Mouse (Mus musculus): ENCODE results near the gene Mfsd12. TPM values are rescaled to one million over a fixed set of nuclear protein-coding genes. Genes with fewer than 3 reads are reported as not detected.

Gene Mfsd12
- total and polyA plus RNA-seq, 3 experiments = 5.2 to 9.5 (median 7.4) TPM

GRCm38 (mm10) chr10:81323791-81324530 lies 33.3 kb upstream of the Mfsd12 start:
- peaks cover 9 to 32% of the 10 kb centered on the region in 2 experiments; a peak in 3 of 4 replicates for H3K4me1 ChIP-seq (ENCODE audit: control insufficient read depth in 1 of 2, insufficient read depth in 2 of 2)
- no peak overlapping the region for H3K9ac ChIP-seq (ENCODE audit: insufficient read depth, low read depth)
- TF ChIP-seq TCF12 (IDR thresholded peaks at IDR 0.05; ENCODE audit: low read depth, low read length) (no peak), TBP (conservative IDR thresholded peaks at IDR 0.05; ENCODE audit: low read depth, low read length) (no peak), NRF1 (IDR thresholded peaks at IDR 0.05; ENCODE audit: low read depth, low read length) (no peak), MAX (IDR thresholded peaks at IDR 0.05; ENCODE audit: low read length) (no peak), HCFC1 (IDR thresholded peaks at IDR 0.05; ENCODE audit: low read depth, low read length) (no peak), MAZ (IDR thresholded peaks at IDR 0.05; ENCODE audit: low read depth, low read length) (no peak), MYC (IDR thresholded peaks at IDR 0.05; ENCODE audit: low read depth, low read length) (no peak), POLR2AphosphoS2 (IDR thresholded peaks at IDR 0.05; ENCODE audit: low read depth, low read length) (no peak), USF1 (IDR thresholded peaks at IDR 0.05; ENCODE audit: low read depth, low read length) (no peak), KAT2A (IDR thresholded peaks at IDR 0.05; ENCODE audit: insufficient replicate concordance, low read length) (no peak), JUND (conservative IDR thresholded peaks at IDR 0.05; ENCODE audit: low read depth, low read length) (no peak), ZKSCAN1 (IDR thresholded peaks at IDR 0.05; ENCODE audit: borderline replicate concordance, low read depth, low read length) (no peak), ZNF384 (IDR thresholded peaks at IDR 0.05; ENCODE audit: low read depth, low read length) (no peak), ETS1 (conservative IDR thresholded peaks at IDR 0.05; ENCODE audit: low read depth, low read length) (no peak), ZC3H11A (IDR thresholded peaks at IDR 0.05; ENCODE audit: low read depth, low read length) (no peak)
- H3K27ac ChIP-seq (ENCODE audit: insufficient read depth, low read depth) = no peak overlapping the region
- dilution Hi-C loops (cut with MboI; ENCODE audit: extremely low pct_ligation_motif_present, extremely low pct_unique_long_range_greater_than_20kb, low sequenced_read_pairs) (no loop called here), in situ Hi-C loops (cut with MboI; ENCODE audit: low pct_ligation_motif_present, low pct_unique_long_range_greater_than_20kb, low sequenced_read_pairs) (no loop called here)
- DNase-seq (ENCODE audit: extremely low read depth) = no peak
- no peaks in the 10 kb centered on the region for H3K9me3 ChIP-seq (replicated peaks; ENCODE audit: low read length)
- H3K36me3 ChIP-seq (replicated peaks in 1 of 2; ENCODE audit: control insufficient read depth in 1 of 2, insufficient read depth in 1 of 2, low read length in 1 of 2) = peaks cover 52 to 72% of the 10 kb centered on the region in 2 experiments
- peaks cover 15% of the 10 kb centered on the region for H3K79me2 ChIP-seq (replicated peaks; ENCODE audit: control insufficient read depth, extremely low read depth, insufficient read depth, poor library complexity, severe bottlenecking)
- H3K27me3 ChIP-seq (replicated peaks) = no peaks in the 10 kb centered on the region
- no peak overlapping the region for H3K4me2 ChIP-seq (ENCODE audit: insufficient read depth, low read depth, poor library complexity, severe bottlenecking)
- H3K4me3 ChIP-seq (replicated peaks in 1 of 3; ENCODE audit: low read depth in 2 of 3, low read length in 2 of 3, poor library complexity in 1 of 3) = no peak overlapping the region

DNA sequence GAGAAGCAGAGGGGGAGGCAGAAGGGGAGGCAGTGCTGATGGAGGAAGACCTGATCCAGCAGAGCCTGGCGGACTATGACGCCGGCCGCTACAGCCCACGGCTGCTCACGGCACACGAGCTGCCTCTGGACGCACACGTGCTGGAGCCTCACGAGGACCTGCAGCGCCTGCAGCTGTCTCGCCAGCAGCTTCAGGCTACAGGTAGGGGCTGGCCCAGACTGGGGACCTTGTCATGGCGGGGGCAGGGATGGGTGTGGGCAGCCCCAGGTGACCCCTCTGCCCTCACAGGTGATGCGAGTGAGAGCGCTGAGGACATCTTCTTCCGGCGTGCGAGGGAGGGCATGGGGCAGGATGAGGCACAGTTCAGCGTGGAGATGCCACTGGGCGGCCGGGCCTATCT lies 32.1 kb upstream of the Mfsd12 start:
- no peak for DNase-seq (ENCODE audit: extremely low read depth)
- H3K4me1 ChIP-seq (ENCODE audit: control insufficient read depth in 1 of 2, insufficient read depth in 2 of 2) = peaks cover 4 to 34% of the 10 kb centered on the region in 2 experiments; a peak in 3 of 4 replicates

More for the DNA sequence above, 32.1 kb upstream of the Mfsd12 start:
- no peak overlapping the region for H3K27ac ChIP-seq (ENCODE audit: insufficient read depth, low read depth)
- dilution Hi-C loops (cut with MboI; ENCODE audit: extremely low pct_ligation_motif_present, extremely low pct_unique_long_range_greater_than_20kb, low sequenced_read_pairs) = no loop called here
- TF ChIP-seq MAX (IDR thresholded peaks at IDR 0.05; ENCODE audit: low read length) = no peak
- H3K9ac ChIP-seq (ENCODE audit: insufficient read depth, low read depth) = no peak overlapping the region
- peaks cover 52 to 74% of the 10 kb centered on the region in 2 experiments for H3K36me3 ChIP-seq (replicated peaks in 1 of 2; ENCODE audit: control insufficient read depth in 1 of 2, insufficient read depth in 1 of 2, low read length in 1 of 2)
- no peak overlapping the region for H3K4me3 ChIP-seq (replicated peaks in 1 of 3; ENCODE audit: low read depth in 2 of 3, low read length in 2 of 3, poor library complexity in 1 of 3)
- peaks cover 15% of the 10 kb centered on the region for H3K79me2 ChIP-seq (replicated peaks; ENCODE audit: control insufficient read depth, extremely low read depth, insufficient read depth, poor library complexity, severe bottlenecking)
- no peaks in the 10 kb centered on the region for H3K27me3 ChIP-seq (replicated peaks)
- no peak overlapping the region for H3K4me2 ChIP-seq (ENCODE audit: insufficient read depth, low read depth, poor library complexity, severe bottlenecking)
- no peaks in the 10 kb centered on the region for H3K9me3 ChIP-seq (replicated peaks; ENCODE audit: low read length)
- in situ Hi-C loops (cut with MboI; ENCODE audit: low pct_ligation_motif_present, low pct_unique_long_range_greater_than_20kb, low sequenced_read_pairs) = no loop called here
